Mouse (Mus musculus): ENCODE data around the gene Ndel1. TPM values are rescaled to one million over a fixed set of nuclear protein-coding genes. Genes with fewer than 3 reads are reported as not detected.

The Ndel1 gene
- polyA plus RNA-seq, 2 experiments, result 21.1 to 28.1 TPM

DNA sequence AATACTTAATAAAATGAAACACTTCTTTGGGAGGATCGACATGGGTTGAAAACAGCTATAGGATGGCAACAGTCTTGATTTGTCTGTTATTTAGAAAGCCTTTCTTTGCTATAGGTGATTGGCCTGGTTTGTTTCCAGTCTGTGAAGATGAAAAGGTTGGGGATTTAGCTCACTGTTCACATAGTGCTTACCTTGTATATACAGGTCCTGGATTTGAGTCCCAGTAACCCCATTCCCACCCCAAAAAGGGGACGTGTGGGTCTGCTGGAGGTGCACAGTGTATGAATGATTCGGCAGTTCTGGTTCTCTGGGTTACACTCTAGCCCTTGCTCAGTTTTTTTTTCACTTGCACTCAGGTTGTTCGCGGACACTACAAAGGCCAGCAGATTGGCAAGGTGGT is 31.2 kb upstream of the Ndel1 start:
- peak overlapping the region; percentile 100 for H3K9ac ChIP-seq (replicated peaks)

DNA sequence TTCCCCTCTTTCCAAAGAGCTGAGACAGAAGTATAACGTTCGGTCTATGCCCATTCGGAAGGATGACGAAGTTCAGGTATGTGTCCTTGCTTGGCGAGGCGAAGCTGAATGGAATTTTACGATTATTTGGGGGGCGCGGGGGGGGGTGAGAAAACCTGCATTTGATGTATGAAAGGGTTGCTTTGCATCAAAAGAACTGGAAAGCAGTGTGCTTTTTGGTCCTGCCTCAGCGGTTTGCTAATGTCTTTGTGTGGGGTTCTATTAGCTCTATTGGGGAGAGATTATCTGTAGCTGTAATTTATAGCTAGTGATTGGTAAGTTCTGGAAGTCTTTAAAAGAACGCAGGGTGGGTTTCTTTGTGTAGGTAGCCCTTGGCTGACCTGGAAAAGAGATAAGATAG is 30.7 kb upstream of the Ndel1 start:
- Histone ChIP-seq H3K4me1 (replicated peaks; ENCODE audit: control insufficient read depth in 2 of 2, insufficient read depth in 2 of 2, low read length in 1 of 2) (peaks cover 16 to 28% of the 10 kb centered on the region in 2 experiments), H3K27me3 (ENCODE audit: control insufficient read depth, insufficient read depth, low read length) (no peaks in the 10 kb centered on the region), H3K36me3 (replicated peaks; ENCODE audit: control insufficient read depth, insufficient read depth, low read depth) (peaks cover 35% of the 10 kb centered on the region), H3K9me3 (ENCODE audit: control insufficient read depth, low read length) (no peaks in the 10 kb centered on the region), H3K9ac (replicated peaks) (peak overlapping the region; percentile 100), H3K27ac (peak overlapping the region; percentile 7), H3K4me3 (ENCODE audit: insufficient read depth in 1 of 2, low read depth in 2 of 2, low read length in 2 of 2) (peak overlapping the region; percentile 93 to 95), H3K4me2 (ENCODE audit: low read depth) (peak overlapping the region; percentile 72)
- TF ChIP-seq CTCF (IDR thresholded peaks at IDR 0.05; ENCODE audit: low read depth), result no peak
- DNase-seq (ENCODE audit: low read depth in 3 of 3, low spot score in 3 of 3), result no peak
- under 1% methylated on average over 11 of the region's 11 CpGs for WGBS (ENCODE audit: insufficient replicate concordance)
- ATAC-seq (ENCODE audit: insufficient read depth), result no peak

More for the DNA sequence above, 31.2 kb upstream of the Ndel1 start:
- TF ChIP-seq CTCF (IDR thresholded peaks at IDR 0.05; ENCODE audit: low read depth), result no peak
- TF ChIP-seq EP300 (IDR thresholded peaks at IDR 0.05; ENCODE audit: low read depth), result no peak
- Histone ChIP-seq H3K27me3 (ENCODE audit: control insufficient read depth, insufficient read depth, low read length) (no peaks in the 10 kb centered on the region), H3K4me3 (ENCODE audit: insufficient read depth in 1 of 2, low read depth in 2 of 2, low read length in 2 of 2) (peak overlapping the region; percentile 93 to 95), H3K36me3 (replicated peaks; ENCODE audit: control insufficient read depth, insufficient read depth, low read depth) (peaks cover 35% of the 10 kb centered on the region), H3K27ac (peak overlapping the region; percentile 7), H3K4me1 (replicated peaks; ENCODE audit: control insufficient read depth in 2 of 2, insufficient read depth in 2 of 2, low read length in 1 of 2) (peaks cover 16 to 26% of the 10 kb centered on the region in 2 experiments), H3K9me3 (ENCODE audit: control insufficient read depth, low read length) (no peaks in the 10 kb centered on the region), H3K4me2 (ENCODE audit: low read depth) (peak overlapping the region; percentile 72)
- no peak for DNase-seq (ENCODE audit: low read depth in 3 of 3, low spot score in 3 of 3)
- WGBS (ENCODE audit: insufficient replicate concordance), result 49% methylated on average over 5 of the region's 5 CpGs
- no peak for ATAC-seq (ENCODE audit: insufficient read depth)

DNA sequence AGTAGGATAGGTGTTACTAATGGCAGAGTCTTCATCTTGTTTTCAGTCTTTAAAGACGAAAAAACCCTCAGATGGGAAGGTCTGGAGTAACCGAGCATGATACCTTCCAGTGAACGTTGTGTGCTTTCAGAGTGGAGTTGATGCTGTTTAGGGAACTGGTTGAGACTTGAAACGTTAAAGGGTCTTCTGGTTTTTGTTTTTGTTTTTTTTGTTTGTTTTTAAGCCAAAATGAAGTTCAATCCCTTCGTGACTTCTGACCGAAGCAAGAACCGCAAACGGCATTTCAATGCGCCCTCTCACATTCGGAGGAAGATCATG is 30.3 kb upstream of the Ndel1 start:
- no peaks in the 10 kb centered on the region for H3K27me3 ChIP-seq (ENCODE audit: control insufficient read depth, insufficient read depth, low read length)
- H3K36me3 ChIP-seq (replicated peaks; ENCODE audit: control insufficient read depth, insufficient read depth, low read depth), result peaks cover 35% of the 10 kb centered on the region
- H3K4me2 ChIP-seq (ENCODE audit: low read depth), result peak overlapping the region; percentile 72
- peak overlapping the region; percentile 93 to 95 for H3K4me3 ChIP-seq (ENCODE audit: insufficient read depth in 1 of 2, low read depth in 2 of 2, low read length in 2 of 2)
- H3K9me3 ChIP-seq (ENCODE audit: control insufficient read depth, low read length), result no peaks in the 10 kb centered on the region
- no peak for ATAC-seq (ENCODE audit: insufficient read depth)
- peak overlapping the region; percentile 75 for H3K27ac ChIP-seq
- peaks cover 18 to 30% of the 10 kb centered on the region in 2 experiments for H3K4me1 ChIP-seq (replicated peaks; ENCODE audit: control insufficient read depth in 2 of 2, insufficient read depth in 2 of 2, low read length in 1 of 2)
- H3K9ac ChIP-seq (replicated peaks), result peak overlapping the region; percentile 100
- no peak for DNase-seq (ENCODE audit: low read depth in 3 of 3, low spot score in 3 of 3)
- 0% methylated on average over 10 of the region's 10 CpGs for WGBS (ENCODE audit: insufficient replicate concordance)
- no peak for TF ChIP-seq EP300 (IDR thresholded peaks at IDR 0.05; ENCODE audit: low read depth)
- no peak for TF ChIP-seq CTCF (IDR thresholded peaks at IDR 0.05; ENCODE audit: low read depth)

DNA sequence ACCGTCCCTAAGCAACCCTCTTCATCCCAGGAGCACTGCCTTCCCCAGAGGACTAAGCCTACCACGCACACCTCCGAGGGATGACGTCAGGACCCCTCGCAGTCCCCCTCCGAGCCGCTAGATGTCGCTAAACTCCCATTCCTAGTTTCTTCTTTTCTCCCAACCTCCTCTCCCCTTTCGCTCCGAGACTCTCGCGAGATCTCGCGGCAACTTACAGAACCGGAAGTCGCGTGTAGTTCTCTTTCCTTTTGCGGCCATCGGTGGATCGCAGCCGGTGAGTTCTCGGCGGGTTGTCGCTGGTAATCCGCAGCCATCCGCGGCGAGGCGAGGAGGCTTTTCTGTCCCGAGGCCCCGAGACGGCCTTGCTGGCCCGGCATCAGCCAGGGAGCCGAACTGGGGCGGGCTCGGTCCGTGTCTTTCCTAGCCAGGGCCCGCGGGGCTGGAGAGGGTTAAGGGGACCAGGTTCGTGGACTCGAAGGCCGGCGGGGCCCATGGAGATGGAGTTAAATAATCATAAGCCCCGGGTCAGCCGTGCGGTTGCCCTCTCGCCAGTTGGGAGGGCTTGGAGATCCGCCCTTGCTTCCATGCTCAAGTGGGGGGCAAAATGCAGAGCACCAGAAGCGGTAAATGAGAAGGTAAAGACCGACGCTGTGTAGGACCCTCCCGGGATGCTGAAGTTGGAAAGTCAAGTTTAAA is 29.8 kb upstream of the Ndel1 start, which contains the start of gene Rpl26:
Gene Rpl26 (plus strand): TSS at position 233 of the 696 bp plus-strand sequence.
- peaks cover 21 to 35% of the 10 kb centered on the region in 2 experiments for H3K4me1 ChIP-seq (replicated peaks; ENCODE audit: control insufficient read depth in 2 of 2, insufficient read depth in 2 of 2, low read length in 1 of 2)
- H3K9me3 ChIP-seq (ENCODE audit: control insufficient read depth, low read length), result no peaks in the 10 kb centered on the region
- peak within 1 kb of the TSS; percentile 75 for H3K27ac ChIP-seq
- H3K27me3 ChIP-seq (ENCODE audit: control insufficient read depth, insufficient read depth, low read length), result no peaks in the 10 kb centered on the region
- WGBS (ENCODE audit: insufficient replicate concordance), result under 1% methylated on average over 52 of the region's 52 CpGs
- H3K4me3 ChIP-seq (ENCODE audit: insufficient read depth in 1 of 2, low read depth in 2 of 2, low read length in 2 of 2), result peak within 1 kb of the TSS; percentile 93 to 95
- H3K4me2 ChIP-seq (ENCODE audit: low read depth), result peak within 1 kb of the TSS; percentile 72
- DNase-seq (ENCODE audit: low read depth in 3 of 3, low spot score in 3 of 3) (peak; percentile 99 to 100 (median 99)), ATAC-seq (ENCODE audit: insufficient read depth) (peak; percentile 85)
- TF ChIP-seq EP300 (IDR thresholded peaks at IDR 0.05; ENCODE audit: low read depth) (peak; percentile 89), CTCF (IDR thresholded peaks at IDR 0.05; ENCODE audit: low read depth) (peak; percentile 100)
- H3K9ac ChIP-seq (replicated peaks), result peak within 1 kb of the TSS; percentile 100
- peaks cover 35% of the 10 kb centered on the region for H3K36me3 ChIP-seq (replicated peaks; ENCODE audit: control insufficient read depth, insufficient read depth, low read depth)

DNA sequence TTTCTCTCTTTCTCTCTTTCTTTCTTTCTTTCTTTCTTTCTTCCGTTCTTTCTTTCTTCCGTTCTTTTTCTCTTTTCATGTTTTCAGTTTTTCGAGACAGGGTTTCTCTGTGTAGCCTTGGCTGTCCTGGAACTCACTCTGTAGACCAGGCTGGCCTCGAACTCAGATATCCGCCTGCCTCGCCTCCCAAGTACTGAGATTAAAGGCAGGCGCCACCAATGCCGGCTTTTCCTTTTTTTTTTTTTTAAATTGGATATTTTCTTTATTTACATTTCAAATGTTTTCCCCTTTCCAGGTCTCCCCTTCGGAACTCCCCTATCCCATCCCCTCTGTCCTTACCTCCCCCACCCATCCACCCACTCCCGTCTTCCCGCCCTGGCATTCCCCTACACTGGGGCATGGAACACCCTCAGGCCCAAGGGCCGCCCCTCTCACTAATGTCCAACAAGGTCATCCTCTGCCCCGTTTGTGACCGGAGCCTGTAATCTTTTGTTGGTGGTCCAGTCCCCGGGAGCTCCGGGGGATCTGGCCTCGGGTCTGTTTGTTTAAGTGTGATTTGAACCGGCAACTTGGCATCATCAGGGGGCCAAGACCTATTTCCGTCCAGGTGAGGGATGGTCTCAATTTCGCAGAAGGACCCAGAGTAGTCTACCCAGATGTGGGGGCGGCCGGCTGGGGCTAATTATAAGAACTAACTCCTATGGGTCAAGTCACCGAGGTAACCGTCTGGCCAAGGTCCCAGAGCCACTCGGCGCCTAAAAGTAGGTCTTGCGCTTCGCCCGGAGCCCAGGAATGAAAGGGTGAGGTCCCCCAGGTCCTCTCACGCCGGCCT is 29.1 kb upstream of the Ndel1 start:
- DNase-seq (ENCODE audit: low read depth in 3 of 3, low spot score in 3 of 3) (no peak), ATAC-seq (ENCODE audit: insufficient read depth) (no peak)

More for the DNA sequence above, 29.1 kb upstream of the Ndel1 start:
- H3K9ac ChIP-seq (replicated peaks), result peak overlapping the region; percentile 54
- peak overlapping the region; percentile 69 for H3K4me2 ChIP-seq (ENCODE audit: low read depth)
- peak overlapping the region; percentile 46 to 95 for H3K4me3 ChIP-seq (ENCODE audit: insufficient read depth in 1 of 2, low read depth in 2 of 2, low read length in 2 of 2)
- H3K27ac ChIP-seq, result no peak overlapping the region
- H3K36me3 ChIP-seq (replicated peaks; ENCODE audit: control insufficient read depth, insufficient read depth, low read depth), result peaks cover 32% of the 10 kb centered on the region
- H3K27me3 ChIP-seq (ENCODE audit: control insufficient read depth, insufficient read depth, low read length), result no peaks in the 10 kb centered on the region
- WGBS (ENCODE audit: insufficient replicate concordance), result 30% methylated on average over 30 of the region's 31 CpGs
- no peaks in the 10 kb centered on the region for H3K9me3 ChIP-seq (ENCODE audit: control insufficient read depth, low read length)
- TF ChIP-seq CTCF (IDR thresholded peaks at IDR 0.05; ENCODE audit: low read depth) (no peak), EP300 (IDR thresholded peaks at IDR 0.05; ENCODE audit: low read depth) (no peak)
- H3K4me1 ChIP-seq (replicated peaks; ENCODE audit: control insufficient read depth in 2 of 2, insufficient read depth in 2 of 2, low read length in 1 of 2), result peaks cover 26 to 42% of the 10 kb centered on the region in 2 experiments
